Mouse (Mus musculus): ENCODE results near the gene Fam169b. TPM values are rescaled to one million over a fixed set of nuclear protein-coding genes. Genes with fewer than 3 reads are reported as not detected.

Gene Fam169b
- total RNA-seq, 2 experiments from 2014 or later = 0.41 TPM; not detected in 1

DNA sequence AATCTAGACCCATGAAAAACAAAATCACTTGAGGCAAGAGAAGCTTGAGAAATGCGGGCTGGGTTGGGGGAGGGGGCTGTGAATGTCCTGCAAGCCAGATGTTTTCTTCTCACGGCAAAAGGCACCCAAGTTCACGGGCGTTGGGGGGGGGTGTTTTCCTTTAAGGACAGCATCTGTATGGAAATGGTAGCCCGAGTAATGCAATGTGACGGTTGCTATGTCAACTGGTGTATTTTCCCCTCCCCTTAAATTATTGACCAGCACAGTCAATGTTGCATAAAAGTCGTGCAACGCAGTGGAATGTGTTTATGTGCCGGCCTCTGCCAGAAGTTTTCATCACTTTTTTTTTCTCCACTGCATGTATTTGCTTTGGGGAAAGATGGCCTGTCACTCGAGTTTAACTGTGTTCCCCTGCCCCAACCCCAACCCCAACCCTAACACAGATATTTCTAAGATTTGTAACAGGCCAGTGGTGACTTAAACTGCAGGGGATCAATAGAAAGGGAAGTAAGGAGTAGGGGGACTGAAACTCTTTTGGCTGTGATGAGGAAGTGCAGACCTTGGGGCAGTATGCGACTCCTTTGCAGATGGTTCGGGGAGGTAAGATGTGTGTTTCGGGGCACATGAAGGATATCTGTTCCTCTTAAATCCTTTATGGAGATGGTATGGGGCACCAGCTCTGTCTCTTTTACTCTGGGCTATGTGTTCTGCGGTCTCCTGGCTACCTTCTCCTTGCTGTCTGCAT is 39.6 kb downstream of the Fam169b start:
- ATAC-seq (replicated peaks; ENCODE audit: poor library complexity, severe bottlenecking) = peak; percentile 87

DNA sequence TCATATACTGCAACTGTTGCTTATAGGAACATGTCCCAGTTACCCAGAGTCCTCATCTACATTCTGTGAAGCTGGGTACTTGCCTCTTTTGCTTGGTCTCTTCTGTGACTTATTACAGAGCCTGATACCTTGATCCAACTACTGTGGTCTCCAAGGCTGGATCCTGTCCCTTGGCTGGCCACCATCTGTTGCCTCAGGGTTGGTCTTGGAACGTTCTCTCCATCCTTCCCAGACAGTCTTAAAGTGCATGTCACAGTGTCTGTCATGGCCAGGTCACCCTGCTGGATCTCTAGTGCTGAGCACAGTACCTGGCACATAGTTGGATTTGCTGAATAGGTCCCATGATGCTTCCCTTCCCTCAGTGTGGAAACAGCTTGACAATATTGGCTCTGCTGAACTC is 40.6 kb downstream of the Fam169b start:
- ATAC-seq (replicated peaks; ENCODE audit: poor library complexity, severe bottlenecking) = no peak

DNA sequence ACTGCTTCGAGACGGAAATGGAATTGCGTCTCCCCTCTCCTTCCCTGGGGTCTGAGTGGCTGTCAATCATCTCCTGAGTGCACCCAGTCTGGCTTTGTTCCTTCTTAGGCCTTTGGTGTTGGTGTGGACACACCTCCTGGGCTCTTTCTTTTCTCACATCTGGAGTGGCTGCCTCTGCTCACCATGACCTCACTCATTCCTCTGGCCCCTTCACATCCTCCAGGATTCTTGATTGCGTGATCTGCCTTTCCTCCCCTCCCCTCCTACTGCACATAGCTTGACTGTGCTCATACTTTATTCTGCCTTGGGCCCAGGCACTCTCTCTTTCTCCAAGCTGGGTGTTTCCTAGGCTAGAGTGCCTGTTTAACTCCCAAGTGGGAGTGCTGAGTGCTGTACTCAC is 41.4 kb downstream of the Fam169b start:
- no peak for ATAC-seq (replicated peaks; ENCODE audit: poor library complexity, severe bottlenecking)

DNA sequence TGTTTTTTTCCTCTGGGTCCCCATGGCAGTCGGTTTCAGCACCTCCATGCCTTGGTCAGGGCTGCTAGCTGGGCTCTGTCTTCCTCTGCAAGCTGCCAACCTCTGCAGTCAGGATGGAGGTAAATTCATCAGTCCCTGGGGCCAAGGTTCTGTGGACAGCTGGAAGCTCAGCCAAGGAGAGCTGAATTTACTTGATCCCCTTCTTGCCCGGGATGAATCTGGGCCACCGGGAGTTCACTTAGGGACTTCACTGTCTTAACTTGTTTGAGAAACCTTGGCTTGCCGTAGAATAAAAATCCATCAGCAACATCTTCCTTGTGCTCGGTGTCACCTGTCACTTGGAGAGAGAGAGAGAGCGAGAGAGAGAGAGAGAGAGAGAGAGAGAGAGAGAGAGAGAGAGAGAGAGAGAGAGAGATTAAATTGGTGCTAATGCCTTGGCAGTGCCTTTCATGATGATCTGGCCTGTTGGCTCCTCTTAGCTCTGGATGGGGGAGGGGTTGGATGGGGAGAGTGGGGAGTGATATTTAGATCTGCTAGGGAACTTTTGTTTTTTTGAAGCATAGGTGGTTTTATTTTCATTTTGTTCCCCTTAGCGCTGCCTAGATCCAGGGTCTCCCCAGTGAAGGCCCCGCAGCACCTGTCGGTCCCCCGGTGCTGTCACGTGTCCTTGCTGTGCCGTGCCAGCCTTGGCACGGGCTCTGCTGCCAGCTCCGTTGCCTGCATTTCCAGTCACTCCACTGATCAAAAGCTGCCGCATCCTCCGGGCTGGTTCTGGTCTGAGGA is 44.6 kb downstream of the Fam169b start:
- ATAC-seq (replicated peaks; ENCODE audit: poor library complexity, severe bottlenecking) = no peak

DNA sequence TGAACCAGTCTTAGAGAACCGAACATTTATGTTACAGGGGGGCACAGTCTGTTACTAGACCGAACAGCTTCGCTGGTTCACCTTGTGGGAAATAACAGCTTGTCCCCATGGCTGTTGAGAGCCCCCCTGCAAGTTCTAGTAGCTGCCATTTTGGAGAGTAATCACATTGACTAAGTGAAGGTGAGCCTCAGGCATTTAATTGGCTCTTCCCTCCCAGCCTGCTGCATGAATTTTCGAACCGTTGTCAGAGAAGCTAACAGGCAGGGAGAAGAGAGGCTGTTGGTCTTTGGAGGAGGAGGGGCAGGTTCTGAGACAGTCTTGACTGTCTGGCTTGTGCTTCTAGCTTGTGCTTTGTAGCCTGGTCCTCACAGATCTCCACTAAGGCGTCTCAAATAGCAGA is 45.3 kb downstream of the Fam169b start:
- ATAC-seq (replicated peaks; ENCODE audit: poor library complexity, severe bottlenecking) = no peak

DNA sequence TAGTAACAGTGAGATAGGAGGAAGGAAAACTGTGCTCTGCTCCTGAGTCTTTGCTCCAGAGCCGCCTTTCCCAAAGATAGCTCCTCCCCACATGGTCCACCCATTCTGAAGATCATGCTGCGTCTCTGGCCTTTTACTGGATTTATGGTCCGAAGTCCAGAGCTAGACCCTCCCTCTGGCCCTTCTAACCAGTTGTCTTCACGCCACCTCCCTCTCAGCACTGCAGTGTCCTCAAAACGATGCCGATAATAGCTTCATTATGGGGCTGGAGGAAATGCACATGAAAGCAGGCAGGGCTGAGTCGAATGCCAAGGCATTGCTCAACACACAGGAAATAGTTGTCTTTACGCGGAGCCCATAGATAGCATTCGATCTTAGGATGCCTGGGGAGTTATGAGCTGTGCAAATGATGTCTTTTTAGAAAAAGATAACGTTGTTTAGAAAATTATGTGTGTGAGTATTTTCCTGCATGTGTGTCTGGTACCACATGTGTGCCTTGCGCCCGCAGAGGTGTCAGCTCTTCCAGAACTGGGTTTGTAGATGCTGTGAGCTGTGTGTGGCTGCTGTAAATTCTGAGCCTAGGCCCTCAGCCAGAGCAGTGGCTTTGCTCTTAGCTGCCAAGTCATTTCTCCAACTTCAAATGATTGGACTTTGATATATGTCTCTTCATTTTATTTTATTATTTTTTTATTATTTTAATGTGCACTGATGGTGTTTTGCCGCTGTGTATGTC is 46.6 kb downstream of the Fam169b start:
- peak; percentile 81 for ATAC-seq (replicated peaks; ENCODE audit: poor library complexity, severe bottlenecking)

DNA sequence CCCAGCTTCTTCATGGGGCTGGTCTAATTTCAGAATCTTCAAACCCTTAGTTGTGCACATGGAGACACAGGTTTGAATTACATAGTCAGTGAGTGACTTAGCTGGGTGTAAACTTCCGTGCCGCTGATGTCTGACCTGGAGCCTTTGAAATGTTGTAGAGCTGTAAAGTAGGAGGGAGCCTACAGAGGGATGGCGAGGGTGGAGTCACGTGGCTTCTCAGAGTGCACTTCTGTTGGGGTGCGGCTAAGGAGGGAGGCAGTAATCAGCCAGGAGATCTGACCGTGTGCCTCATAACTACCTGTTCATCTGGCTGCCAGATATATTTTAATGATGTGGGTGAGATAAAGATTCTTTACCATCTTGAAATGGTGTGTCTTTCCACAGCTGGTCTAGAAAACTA is 49.4 kb downstream of the Fam169b start:
- ATAC-seq (replicated peaks; ENCODE audit: poor library complexity, severe bottlenecking) = no peak

DNA sequence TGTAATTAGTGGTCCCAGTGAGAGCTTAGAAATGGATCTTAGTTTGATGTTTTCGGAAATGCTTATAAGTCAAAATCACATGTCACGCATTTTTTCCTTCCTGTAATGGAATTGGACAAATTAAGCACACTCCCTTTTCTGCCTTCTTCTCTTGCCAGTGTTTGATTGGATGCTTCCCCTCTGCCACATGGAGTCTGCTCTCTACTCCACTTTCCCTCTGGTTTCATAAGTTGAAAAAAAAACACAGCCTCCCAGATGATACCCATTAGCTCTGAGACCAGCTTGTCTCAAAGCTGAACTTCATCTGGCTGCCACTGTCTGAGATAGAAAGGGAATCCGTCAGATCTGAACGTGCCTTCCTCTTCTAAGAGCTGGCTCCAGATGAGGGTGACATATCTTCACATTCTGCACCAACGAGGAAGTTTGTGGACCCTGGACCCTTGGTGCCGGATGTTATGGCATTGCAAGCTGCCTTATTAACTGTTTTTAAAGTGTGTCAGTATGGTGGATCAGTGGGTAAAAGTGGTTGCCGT is 52.6 kb downstream of the Fam169b start:
- ATAC-seq (replicated peaks; ENCODE audit: poor library complexity, severe bottlenecking) = no peak

DNA sequence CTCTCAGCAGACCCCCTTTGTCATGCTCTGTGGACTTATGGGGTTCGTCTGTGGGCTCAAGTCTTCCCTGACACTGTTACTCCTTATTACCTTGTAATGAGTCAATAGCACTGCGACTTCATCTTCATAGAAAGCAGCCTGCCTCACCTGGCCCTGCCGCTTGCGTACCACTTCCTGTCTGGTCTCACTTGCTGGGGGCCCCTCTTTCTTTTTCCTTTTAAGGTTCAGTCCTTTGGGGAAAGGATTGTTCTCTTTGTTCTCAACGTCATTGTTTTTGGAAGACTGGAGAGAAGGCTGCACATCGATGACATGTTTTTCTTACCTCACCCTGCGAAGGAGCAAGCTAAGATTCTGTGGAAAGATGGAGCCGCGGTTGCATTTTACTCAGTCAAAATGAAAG is 55.4 kb downstream of the Fam169b start:
- no peak for ATAC-seq (replicated peaks; ENCODE audit: poor library complexity, severe bottlenecking)

DNA sequence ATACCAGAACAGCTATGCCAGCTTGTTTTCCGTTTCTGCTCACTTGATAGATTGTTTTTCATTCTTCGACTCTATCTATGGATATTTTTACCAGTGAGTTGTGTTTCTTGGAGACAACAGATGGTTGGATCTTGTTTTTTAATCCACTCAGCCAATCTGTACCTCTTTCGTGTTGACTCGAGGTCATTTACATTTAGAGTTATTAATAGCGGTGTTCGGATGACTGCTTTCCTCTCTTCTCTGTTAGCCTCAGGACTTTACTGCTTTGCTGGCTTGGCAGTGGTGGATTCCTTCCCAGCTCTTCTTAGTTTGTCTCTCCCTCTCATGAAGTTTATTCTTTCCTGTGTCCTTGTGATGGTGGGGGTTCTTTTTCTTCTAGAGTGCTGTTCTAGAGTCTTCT is 59.2 kb downstream of the Fam169b start:
- ATAC-seq (replicated peaks; ENCODE audit: poor library complexity, severe bottlenecking) = no peak

DNA sequence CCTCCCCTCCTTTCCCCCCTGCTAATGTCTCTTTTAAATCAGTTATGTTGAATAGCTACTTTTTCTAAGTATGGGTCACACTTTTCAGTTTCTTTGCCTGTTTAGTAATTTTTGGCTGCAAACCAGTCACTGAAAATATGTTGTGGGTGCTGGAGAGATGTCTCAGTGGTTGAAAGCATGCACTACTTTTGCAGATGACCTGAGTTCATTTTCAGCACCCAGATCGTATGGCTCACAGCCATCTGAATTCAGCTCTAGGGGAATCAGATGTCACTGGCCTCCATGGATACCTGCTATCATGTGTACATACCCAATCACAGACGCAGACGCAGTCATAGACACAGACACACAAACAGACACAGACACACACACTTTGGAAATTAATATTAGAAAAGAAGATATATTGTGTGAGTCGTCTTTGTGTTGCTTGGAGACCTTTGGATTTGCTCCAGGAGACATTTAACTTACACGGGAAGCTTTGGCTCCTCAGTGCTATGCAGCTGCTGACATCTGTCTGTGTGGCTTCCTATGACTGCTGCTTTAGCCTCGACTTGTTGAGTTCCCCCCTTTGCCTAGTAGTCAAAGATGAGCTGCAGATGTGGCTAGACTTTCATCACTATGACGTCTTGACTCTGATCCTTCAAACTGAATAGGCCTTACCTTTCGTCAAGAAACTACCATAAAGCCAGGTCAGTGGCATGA is 63.6 kb downstream of the Fam169b start:
- no peak for ATAC-seq (replicated peaks; ENCODE audit: poor library complexity, severe bottlenecking)

DNA sequence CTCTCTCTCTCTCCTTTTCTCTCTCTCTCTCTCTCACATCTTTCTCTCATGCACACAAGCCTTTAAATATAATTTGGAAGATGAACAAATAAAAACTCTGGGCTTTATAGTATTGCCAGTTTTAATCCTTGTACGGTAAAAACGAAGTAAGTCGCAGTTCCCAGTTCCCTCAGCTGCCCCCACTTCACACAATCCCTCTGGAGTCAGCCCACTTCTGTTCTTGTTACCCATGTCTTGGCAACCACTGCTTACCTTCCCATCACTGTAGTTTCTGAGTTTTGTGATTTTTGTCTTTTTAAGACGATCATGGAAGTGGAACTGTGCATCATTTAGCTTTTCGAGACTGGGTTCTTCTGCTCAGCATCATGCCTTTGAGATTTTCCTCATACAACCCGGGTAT is 65.0 kb downstream of the Fam169b start:
- no peak for ATAC-seq (replicated peaks; ENCODE audit: poor library complexity, severe bottlenecking)

DNA sequence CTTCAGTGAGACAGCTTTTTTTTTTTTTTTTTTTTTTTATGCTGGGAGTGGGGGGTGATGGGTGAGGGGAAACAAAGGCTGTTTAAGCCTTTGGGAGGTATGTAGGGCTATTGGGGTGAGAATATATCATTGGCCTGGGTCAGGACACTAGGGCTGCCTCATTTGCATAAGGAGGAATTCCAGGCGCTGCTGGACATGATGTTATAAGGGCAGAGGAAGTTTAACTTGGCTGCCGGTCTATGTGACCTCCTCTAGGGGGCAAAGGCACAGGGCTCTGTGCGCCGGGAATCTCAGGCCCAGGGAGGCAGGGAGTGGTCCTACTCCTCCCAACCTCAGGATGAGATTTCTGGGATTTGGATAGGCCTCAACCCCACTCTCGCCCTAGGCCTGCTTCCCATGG is 70.9 kb downstream of the Fam169b start:
- no peak for ATAC-seq (replicated peaks; ENCODE audit: poor library complexity, severe bottlenecking)

DNA sequence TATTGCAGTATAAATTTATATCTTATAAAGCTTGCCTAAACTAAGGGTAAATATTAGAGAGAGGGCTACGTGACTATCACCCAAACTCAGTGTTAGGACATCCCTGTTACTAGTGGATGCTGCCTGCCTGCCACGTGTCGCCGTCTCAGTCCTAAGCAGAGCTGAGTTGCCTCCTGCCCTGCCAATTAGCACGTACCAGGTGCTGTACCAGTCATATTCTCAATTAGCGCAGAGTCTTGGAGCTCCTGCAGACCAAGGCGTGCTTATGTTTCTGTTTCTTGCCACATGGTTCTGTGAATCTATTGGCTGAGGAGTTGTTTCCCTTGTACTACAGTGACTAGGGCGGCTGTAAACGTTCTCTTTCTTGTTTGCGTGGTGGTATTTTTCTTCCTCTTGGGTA is 72.3 kb downstream of the Fam169b start:
- ATAC-seq (replicated peaks; ENCODE audit: poor library complexity, severe bottlenecking) = no peak

DNA sequence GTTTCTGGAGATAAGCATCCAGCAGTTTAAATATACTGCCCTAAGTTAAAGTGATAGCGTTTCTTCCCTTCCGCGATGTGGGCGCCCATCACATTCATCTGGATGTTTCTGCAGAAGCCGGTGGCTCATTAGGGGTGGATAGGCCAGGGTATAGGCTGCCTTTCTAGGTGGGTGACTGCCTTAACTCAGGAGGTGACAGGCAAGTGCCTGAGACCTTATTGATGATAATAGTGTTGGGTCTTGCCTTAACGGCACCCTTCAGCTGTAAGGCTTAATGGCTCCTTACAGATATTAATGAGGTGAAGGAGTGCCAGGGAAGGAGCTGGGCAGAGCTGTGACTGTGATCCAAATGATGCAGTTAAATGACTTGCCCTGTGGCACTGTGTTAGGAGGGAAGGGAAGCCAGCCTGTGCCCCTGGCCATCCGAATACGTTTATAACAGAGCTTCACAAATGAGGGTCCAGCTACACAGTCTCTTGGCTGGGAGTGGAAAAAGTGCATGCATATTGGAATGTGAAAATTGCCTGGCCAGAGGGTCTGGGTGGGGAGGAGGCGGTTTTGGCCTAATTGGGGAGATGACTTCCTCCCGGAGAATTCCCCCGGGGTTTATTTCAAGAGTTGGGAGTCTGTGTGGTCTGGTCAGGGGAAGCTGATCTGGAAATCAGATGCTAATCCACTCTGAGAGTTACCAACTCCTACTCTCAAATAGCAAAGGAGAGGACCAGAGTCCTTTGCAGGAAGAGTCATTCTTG is 81.9 kb downstream of the Fam169b start:
- no peak for ATAC-seq (replicated peaks; ENCODE audit: poor library complexity, severe bottlenecking)

DNA sequence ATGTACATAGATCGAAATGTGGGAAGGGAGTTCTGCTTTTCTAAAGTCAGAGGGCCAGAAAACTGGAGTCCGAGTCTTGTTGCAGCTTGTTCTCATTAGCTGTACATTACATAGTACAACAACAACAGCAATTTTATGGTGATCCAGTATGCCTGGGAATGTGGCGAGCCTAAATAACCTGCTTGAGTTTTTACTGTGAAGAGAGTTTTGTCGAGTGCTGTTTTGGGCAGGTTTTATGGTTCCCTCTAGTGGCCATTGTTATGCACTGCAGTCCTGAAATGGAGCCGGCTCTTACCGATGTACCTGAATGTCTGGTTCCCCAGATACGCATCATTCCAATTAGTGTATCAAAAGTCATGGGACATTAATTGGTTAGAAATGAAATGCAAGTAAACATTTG is 83.8 kb downstream of the Fam169b start:
- ATAC-seq (replicated peaks; ENCODE audit: poor library complexity, severe bottlenecking) = peak; percentile 74

DNA sequence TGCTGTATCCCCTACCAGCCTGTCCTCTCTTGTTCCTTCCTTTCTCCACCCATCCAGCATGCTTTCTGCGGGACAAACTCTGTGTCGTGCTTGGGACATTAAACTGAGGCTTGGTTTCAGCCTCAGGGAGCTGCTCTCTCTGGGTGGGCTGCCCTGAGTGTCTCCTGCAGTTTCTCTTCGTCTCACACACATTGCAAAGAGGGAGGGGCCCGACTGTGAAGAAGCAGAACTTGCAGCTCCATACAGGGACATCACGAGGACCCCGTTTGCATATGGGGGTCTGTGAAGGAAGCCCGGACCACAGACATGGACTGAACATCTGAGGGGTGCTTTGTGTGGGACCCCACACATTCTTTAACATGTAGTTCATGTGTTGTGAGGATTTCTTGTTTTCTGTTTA is 89.0 kb downstream of the Fam169b start:
- no peak for ATAC-seq (replicated peaks; ENCODE audit: poor library complexity, severe bottlenecking)

DNA sequence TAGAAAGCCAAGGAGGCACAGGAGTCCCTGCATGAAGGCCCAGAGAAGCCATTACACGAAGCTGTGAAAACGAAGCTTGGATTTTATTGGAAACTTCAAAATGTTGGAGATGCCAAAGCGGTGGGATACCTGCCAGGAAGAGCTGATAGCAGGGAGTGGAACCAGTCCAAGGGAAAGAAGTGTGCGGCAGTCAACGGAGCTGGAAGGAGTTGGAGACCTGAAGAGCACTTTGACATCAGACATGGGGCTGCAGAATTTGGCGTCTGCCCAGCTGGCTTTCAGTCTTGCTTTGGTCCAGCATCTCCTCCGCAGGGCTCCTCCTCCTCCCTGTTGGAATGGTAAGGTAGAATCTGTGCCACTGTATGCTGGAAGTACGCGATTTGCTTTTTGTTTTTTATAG is 92.1 kb downstream of the Fam169b start:
- ATAC-seq (replicated peaks; ENCODE audit: poor library complexity, severe bottlenecking) = no peak

DNA sequence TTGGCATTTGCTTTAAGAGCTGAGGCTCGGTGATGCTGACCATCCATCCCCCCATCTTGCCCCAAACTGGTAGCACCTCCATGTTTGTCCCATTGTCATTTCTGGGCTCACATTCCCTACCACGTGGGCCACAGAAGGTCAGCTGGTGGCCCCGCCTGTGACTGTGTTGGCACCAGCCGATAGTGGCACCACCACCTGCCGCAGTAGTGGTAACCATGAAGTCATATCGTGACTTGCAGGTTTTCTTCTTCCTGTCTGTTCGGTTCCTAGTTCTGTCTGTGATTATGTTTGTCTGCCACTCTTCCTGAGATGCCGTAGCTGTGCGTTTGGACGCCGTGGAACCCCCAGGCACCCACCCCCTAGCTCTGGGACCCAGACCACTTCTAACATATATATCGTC is 95.3 kb downstream of the Fam169b start:
- ATAC-seq (replicated peaks; ENCODE audit: poor library complexity, severe bottlenecking) = peak; percentile 56

DNA sequence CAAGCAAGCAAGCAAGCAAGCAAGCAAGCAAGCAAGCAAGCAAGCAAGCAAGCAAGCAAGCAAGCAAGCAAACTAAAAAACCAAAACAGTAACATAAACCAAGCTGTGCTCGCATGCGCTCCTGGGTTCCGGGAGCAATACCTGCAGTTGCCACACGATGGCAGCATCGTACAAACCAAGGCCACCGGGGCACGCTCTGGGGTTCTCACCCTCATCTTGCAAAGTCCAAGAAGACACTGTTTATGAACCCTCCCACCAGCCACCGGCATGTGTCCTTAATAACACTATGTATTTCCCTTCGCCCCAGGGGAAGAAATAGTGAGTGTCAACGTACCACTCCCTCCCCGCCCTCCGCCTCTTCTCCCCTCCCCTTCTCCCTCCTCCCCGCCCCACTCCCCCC is 96.1 kb downstream of the Fam169b start:
- peak; percentile 92 for ATAC-seq (replicated peaks; ENCODE audit: poor library complexity, severe bottlenecking)

Data from granulocyte monocyte progenitor cell, adult 5-6 weeks (primary cell).